Mouse (Mus musculus): ENCODE measurements around the gene Arsg.

Arsg gene

GRCm38 (mm10) chr11:109544432-109544831, 71.3 kb downstream of the Arsg start:
- no peak for DNase-seq (ENCODE audit: extremely low read depth, low read depth, low spot score)

GRCm38 (mm10) chr11:109545265-109545664, 72.1 kb downstream of the Arsg start:
- no peak for DNase-seq (ENCODE audit: extremely low read depth, low read depth, low spot score)

GRCm38 (mm10) chr11:109545700-109546143, 72.5 kb downstream of the Arsg start:
- DNase-seq (ENCODE audit: extremely low read depth, low read depth, low spot score) = no peak

- DNase-seq (ENCODE audit: extremely low read depth, low read depth, low spot score) = no peak
These were observed 73.3 kb downstream of the Arsg start for GRCm38 (mm10) chr11:109546305-109547001.

GRCm38 (mm10) chr11:109547652-109548051, 74.5 kb downstream of the Arsg start:
- no peak for DNase-seq (ENCODE audit: extremely low read depth, low read depth, low spot score)

- DNase-seq (ENCODE audit: extremely low read depth, low read depth, low spot score) = no peak
These were observed 76.6 kb downstream of the Arsg start for GRCm38 (mm10) chr11:109549599-109550290.

- no peak for DNase-seq (ENCODE audit: extremely low read depth, low read depth, low spot score)
These were observed 80.7 kb downstream of the Arsg start for GRCm38 (mm10) chr11:109553921-109554320.

- peak; percentile 78 for DNase-seq (ENCODE audit: extremely low read depth, low read depth, low spot score)
These were observed 81.3 kb downstream of the Arsg start for GRCm38 (mm10) chr11:109554443-109554842.

- DNase-seq (ENCODE audit: extremely low read depth, low read depth, low spot score) = no peak
These were observed 83.0 kb downstream of the Arsg start for GRCm38 (mm10) chr11:109556130-109556529.

GRCm38 (mm10) chr11:109557419-109557818, 84.2 kb downstream of the Arsg start:
- DNase-seq (ENCODE audit: extremely low read depth, low read depth, low spot score) = no peak

- DNase-seq (ENCODE audit: extremely low read depth, low read depth, low spot score) = no peak
These were observed 86.1 kb downstream of the Arsg start for GRCm38 (mm10) chr11:109559241-109559640.

GRCm38 (mm10) chr11:109560793-109561257, 87.7 kb downstream of the Arsg start:
- DNase-seq (ENCODE audit: extremely low read depth, low read depth, low spot score) = no peak

- DNase-seq (ENCODE audit: extremely low read depth, low read depth, low spot score) = no peak
These were observed 88.3 kb downstream of the Arsg start for GRCm38 (mm10) chr11:109561445-109561844.

- no peak for DNase-seq (ENCODE audit: extremely low read depth, low read depth, low spot score)
These were observed 90.5 kb downstream of the Arsg start for GRCm38 (mm10) chr11:109563708-109564107.

GRCm38 (mm10) chr11:109564466-109565214, 91.5 kb downstream of the Arsg start:
- no peak for DNase-seq (ENCODE audit: extremely low read depth, low read depth, low spot score)

- no peak for DNase-seq (ENCODE audit: extremely low read depth, low read depth, low spot score)
These were observed 95.9 kb downstream of the Arsg start for GRCm38 (mm10) chr11:109569007-109569618.

GRCm38 (mm10) chr11:109569809-109570208, 96.6 kb downstream of the Arsg start:
- no peak for DNase-seq (ENCODE audit: extremely low read depth, low read depth, low spot score)

GRCm38 (mm10) chr11:109572051-109572450, 98.9 kb downstream of the Arsg start:
- no peak for DNase-seq (ENCODE audit: extremely low read depth, low read depth, low spot score)

- DNase-seq (ENCODE audit: extremely low read depth, low read depth, low spot score) = no peak
These were observed 101.4 kb downstream of the Arsg start for GRCm38 (mm10) chr11:109574604-109575003.

GRCm38 (mm10) chr11:109575832-109576231, 102.7 kb downstream of the Arsg start:
- no peak for DNase-seq (ENCODE audit: extremely low read depth, low read depth, low spot score)

- no peak for DNase-seq (ENCODE audit: extremely low read depth, low read depth, low spot score)
These were observed 105.4 kb downstream of the Arsg start for GRCm38 (mm10) chr11:109578536-109578935.

Measured in fat pad, adult 2 months (tissue).